Mouse (Mus musculus) ES-E14 (cell line): ENCODE data around the gene Dolk.

Experiments used
- HCFC1 ChIP-seq: IDR thresholded peaks from 2 replicates; pipeline ENCODE4 v1.6.1; 2012; ENCODE audit warnings: low read length, inconsistent platforms, borderline replicate concordance; ENCODE audit not compliant: insufficient read depth
- MAFK ChIP-seq: IDR thresholded peaks from 2 replicates; pipeline ENCODE4 v1.6.1; 2014; ENCODE audit warnings: mild to moderate bottlenecking, low read depth, low read length, inconsistent platforms; ENCODE audit not compliant: insufficient read depth

DNA sequence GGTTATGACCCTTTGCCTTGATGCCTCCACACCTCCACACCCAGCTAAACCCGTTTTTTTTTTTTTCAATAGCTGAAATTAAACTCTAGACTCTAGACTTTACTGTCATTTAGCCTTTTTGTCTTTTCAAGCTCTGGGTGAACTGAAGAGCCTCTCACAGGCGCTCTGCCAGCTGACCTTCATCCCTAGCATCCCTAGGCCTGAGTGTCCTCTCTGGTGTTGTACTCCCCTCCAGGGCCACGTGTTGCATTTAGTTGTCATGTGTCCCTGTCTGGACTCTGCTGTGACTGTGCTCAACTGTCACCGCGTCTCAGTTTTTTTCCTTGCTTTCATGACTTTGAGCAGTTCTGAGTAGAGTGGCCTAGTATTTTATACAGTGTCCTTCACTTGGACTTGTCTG, 13.8 kb upstream of the Dolk start:
- no peak for TF ChIP-seq MAFK
- no peak for TF ChIP-seq HCFC1
